11 mouse cellular contexts compared by ENCODE assay signal in genomic region chr17:5406566-5406965, GRCm38 (mm10). TPM values are rescaled to one million over a fixed set of nuclear protein-coding genes. Genes with fewer than 3 reads are reported as not detected.
DNase-seq lines count a peak whose midpoint lies in the region; ATAC-seq and TF ChIP-seq lines count a peak whose summit lies in the region.
"Had no signal": no experiment of that assay in that cellular context is flagged by ENCODE, and none has a peak within 500 bp of the region (broad histone marks: within the 10 kb centered on the region; RNA-seq: fewer than 3 reads in every experiment).

No protein-coding gene starts in this region.

- no peak overlapping the region for H3K27ac ChIP-seq in heart, embryonic 15.5 days
- H3K27ac ChIP-seq in kidney, embryonic 15.5 days = no peak overlapping the region
- H3K27ac ChIP-seq in thymus, adult 2 months (ENCODE audit: control insufficient read depth, insufficient read depth, low read length) = no peak overlapping the region
- H3K27ac ChIP-seq: limb, embryonic 15.5 days had no signal

- TF ChIP-seq CTCF in thymus, adult 2 months (IDR thresholded peaks at IDR 0.05; ENCODE audit: borderline replicate concordance, control insufficient read depth, extremely low read depth, insufficient read depth, low read length, poor library complexity) = no peak

- ATAC-seq in heart, embryonic 15.5 days (replicated peaks; ENCODE audit: insufficient number of reproducible peaks, insufficient read depth, low FRiP score, low read depth) = no peak
- no peak; the same call in 1 of the 2 replicates for ATAC-seq in kidney, embryonic 15.5 days (replicated peaks; ENCODE audit: low FRiP score)
- no peak for ATAC-seq in granulocyte monocyte progenitor cell, adult 5-6 weeks (replicated peaks; ENCODE audit: poor library complexity, severe bottlenecking)

- intact Hi-C loops in heart, postnatal 36 days (cut with DNase I) = no loop called here

- WGBS in heart, embryonic 15.5 days = 22% methylated on average over 10 of the region's 10 CpGs
- WGBS in kidney, embryonic 15.5 days = 28% methylated on average over 10 of the region's 10 CpGs
- WGBS in thymus, adult 2 months = 3% methylated on average over 10 of the region's 10 CpGs

- peak overlapping the region; percentile 37; the same call in 1 of the 2 replicates for H3K4me2 ChIP-seq in heart, embryonic 15.5 days
- H3K4me2 ChIP-seq in kidney, embryonic 15.5 days = peak overlapping the region; percentile 10; the same call in 1 of the 2 replicates
- H3K4me2 ChIP-seq: hindbrain, embryonic 15.5 days; limb, embryonic 15.5 days had no signal

- H3K27me3 ChIP-seq in heart, embryonic 15.5 days = peaks cover 18% of the 10 kb centered on the region
- H3K27me3 ChIP-seq in kidney, embryonic 15.5 days = peaks cover 20% of the 10 kb centered on the region; the same call in 1 of the 2 replicates
- peaks cover 12% of the 10 kb centered on the region for H3K27me3 ChIP-seq in thymus, adult 2 months (ENCODE audit: control insufficient read depth, insufficient read depth, low read length)

- no peak for TF ChIP-seq POLR2A in thymus, adult 2 months (IDR thresholded peaks at IDR 0.05; ENCODE audit: control insufficient read depth, extremely low read depth, insufficient read depth, low read length, poor library complexity)

- H3K4me1 ChIP-seq in heart, embryonic 15.5 days (replicated peaks) = peaks cover 20% of the 10 kb centered on the region
- peaks cover 37% of the 10 kb centered on the region for H3K4me1 ChIP-seq in kidney, embryonic 15.5 days
- H3K4me1 ChIP-seq in thymus, adult 2 months (replicated peaks; ENCODE audit: control insufficient read depth, insufficient read depth, low read length) = peaks cover 9% of the 10 kb centered on the region

- H3K4me3 ChIP-seq in heart, embryonic 15.5 days = no peak overlapping the region
- H3K4me3 ChIP-seq in kidney, embryonic 15.5 days (replicated peaks) = no peak overlapping the region
- H3K4me3 ChIP-seq in thymus, adult 2 months (ENCODE audit: control insufficient read depth, insufficient read depth, low read length) = no peak overlapping the region
- H3K4me3 ChIP-seq: hindbrain, embryonic 15.5 days; limb, embryonic 15.5 days had no signal

- no peaks in the 10 kb centered on the region for H3K9me3 ChIP-seq in heart, embryonic 15.5 days (replicated peaks)
- no peaks in the 10 kb centered on the region for H3K9me3 ChIP-seq in kidney, embryonic 15.5 days (replicated peaks)
- H3K9me3 ChIP-seq: hindbrain, embryonic 15.5 days; limb, embryonic 15.5 days had no signal

- H3K9ac ChIP-seq in heart, embryonic 15.5 days = no peak overlapping the region
- no peak overlapping the region for H3K9ac ChIP-seq in kidney, embryonic 15.5 days
- H3K9ac ChIP-seq: hindbrain, embryonic 15.5 days; limb, embryonic 15.5 days had no signal

- H3K36me3 ChIP-seq in heart, embryonic 15.5 days = 0 out of 2 replicates have a peak, but pooled peaks cover 6% of the 10 kb centered on the region
- peaks cover 18% of the 10 kb centered on the region for H3K36me3 ChIP-seq in kidney, embryonic 15.5 days
- peaks cover 7% of the 10 kb centered on the region; the same call in 1 of the 2 replicates for H3K36me3 ChIP-seq in thymus, adult 2 months (ENCODE audit: control insufficient read depth, insufficient read depth, low read length)

- no peak for DNase-seq in heart, postnatal 36 days
- peak; percentile 21 for DNase-seq in MN1 (ENCODE audit: low spot score)
- peak; percentile 55 for DNase-seq in thymus, adult 2 months
- DNase-seq in spleen, postnatal 4 days (ENCODE audit: low spot score in 2 of 2) = no peak
- DNase-seq in urinary bladder, postnatal 25 days (ENCODE audit: low spot score) = no peak

RNA-seq across cellular contexts. Expression of gene Ldhal6b, which starts 12.0 kb away (rescaled TPM):
- polyA plus RNA-seq in heart, embryonic 15.5 days (2015; fragmentation: Nextera tagmentation; extraction: Ambion mirVana) = not detected in 2 replicates
- total RNA-seq in heart, postnatal 36 days (2021) = under 1 TPM; 0.28 to 0.60 TPM
- not detected in 2 replicates for polyA plus RNA-seq in kidney, embryonic 15.5 days (2015; fragmentation: Nextera tagmentation; extraction: Ambion mirVana)
- 1.4 TPM in 2 replicates for polyA plus RNA-seq in thymus, adult 2 months (2012; rRNA removed)
- 1.4 and 6.5 TPM in 2 replicates for total RNA-seq in granulocyte monocyte progenitor cell, adult 5-6 weeks (2014; fragmentation: Nextera tagmentation)
- not detected in 2 replicates for total RNA-seq in granulocyte monocyte progenitor cell, adult 5-6 weeks (2017)
- polyA plus RNA-seq: hindbrain, embryonic 15.5 days; limb, embryonic 15.5 days; neural tube, embryonic 11.5 days had no signal

RNA-seq across cellular contexts. Expression of gene Tmem242, which starts 33.5 kb away (rescaled TPM):
- 107 and 118 TPM in 2 replicates for polyA plus RNA-seq in heart, embryonic 15.5 days (2015; fragmentation: Nextera tagmentation; extraction: Ambion mirVana)
- total RNA-seq in heart, postnatal 36 days (2021) = 100 to 1,000 TPM; 154 TPM
- 139 and 140 TPM in 2 replicates for polyA plus RNA-seq in kidney, embryonic 15.5 days (2015; fragmentation: Nextera tagmentation; extraction: Ambion mirVana)
- 9.2 and 10.1 TPM in 2 replicates for polyA plus RNA-seq in thymus, adult 2 months (2012; rRNA removed)
- total RNA-seq in granulocyte monocyte progenitor cell, adult 5-6 weeks (2014; fragmentation: Nextera tagmentation) = 52.6 and 66.6 TPM in 2 replicates
- 48.4 and 54.3 TPM in 2 replicates for total RNA-seq in granulocyte monocyte progenitor cell, adult 5-6 weeks (2017)

Comparison
In these comparisons a context has a peak if more than half of its experiments do, and no peak if none do; other contexts are left out.
1. DNase-seq: peak in MN1 (single experiment) and thymus, adult 2 months (single experiment); none in heart, postnatal 36 days (0 of 2), spleen, postnatal 4 days (0 of 2) and urinary bladder, postnatal 25 days (single experiment).